Mouse (Mus musculus): ENCODE results near the gene Polh. TPM values are rescaled to one million over a fixed set of nuclear protein-coding genes. Genes with fewer than 3 reads are reported as not detected.
A peak's percentile ranks its signal among the peaks of the same experiment; 100 is the strongest.

The Polh gene
- 10.3 and 13.6 TPM in 2 replicates for polyA plus RNA-seq (2014; fragmentation: Nextera tagmentation; extraction: Ambion mirVana)

DNA sequence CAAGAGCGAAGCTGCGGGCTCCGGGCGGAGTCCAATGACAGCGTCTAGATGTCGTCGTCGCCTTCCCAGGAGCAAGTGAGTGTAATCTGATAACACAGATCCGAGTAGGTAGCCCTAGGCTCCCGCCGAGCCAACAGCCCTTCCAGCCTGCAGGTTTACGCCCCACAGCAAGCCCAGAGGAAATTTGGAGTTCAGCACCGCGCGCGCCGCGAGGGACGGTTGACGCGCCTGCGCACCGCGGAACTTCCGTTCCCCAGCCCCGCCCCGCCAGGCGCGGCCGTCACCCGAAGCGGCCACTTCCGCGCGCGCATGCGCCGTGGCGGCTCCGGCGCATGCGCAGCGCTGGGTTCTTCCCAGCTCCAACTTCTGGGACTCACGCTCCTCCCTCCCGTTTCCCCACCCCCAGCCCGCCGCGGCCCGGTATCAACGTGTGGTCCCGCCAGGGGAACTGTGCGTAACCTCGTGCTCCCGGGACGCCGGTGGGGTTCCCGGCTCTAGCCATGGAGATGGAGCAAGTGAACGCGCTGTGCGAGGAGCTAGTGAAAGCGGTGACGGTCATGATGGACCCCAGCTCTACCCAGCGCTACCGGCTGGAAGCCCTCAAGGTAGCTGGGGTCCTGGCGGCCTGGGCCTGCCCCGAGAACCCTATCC lies at the start of gene Polh, which contains the start of gene Xpo5:
Gene Polh (minus strand): TSS at position 225 of the 651 bp plus-strand sequence.
Gene Xpo5 (plus strand): TSS at position 362 of the 651 bp plus-strand sequence.
- ATAC-seq (ENCODE audit: insufficient number of reproducible peaks, low FRiP score, low TSS enrichment, low read depth), result peak; percentile 92
- Histone ChIP-seq H3K27me3 (ENCODE audit: control insufficient read depth, insufficient read depth, low read length) (no peaks in the 10 kb centered on the region), H3K4me3 (ENCODE audit: low read depth, low read length) (peak within 1 kb of the TSS; percentile 59), H3K4me2 (ENCODE audit: low read depth, severe bottlenecking) (peak within 1 kb of the TSS; percentile 71), H3K9ac (ENCODE audit: low read length) (peak within 1 kb of the TSS; percentile 76), H3K4me1 (ENCODE audit: control insufficient read depth, insufficient read depth, low read length) (peaks cover 12% of the 10 kb centered on the region), H3K36me3 (ENCODE audit: control insufficient read depth, insufficient read depth, low read length) (peaks cover 11% of the 10 kb centered on the region), H3K9me3 (ENCODE audit: control insufficient read depth, low read length) (no peaks in the 10 kb centered on the region), H3K27ac (replicated peaks; ENCODE audit: low read depth, low read length) (peak within 1 kb of the TSS; percentile 68; the same call in 1 of the 2 replicates)
- 0% methylated on average over 66 of the region's 66 CpGs for WGBS
- peak; percentile 94 for DNase-seq (ENCODE audit: low spot score)

DNA sequence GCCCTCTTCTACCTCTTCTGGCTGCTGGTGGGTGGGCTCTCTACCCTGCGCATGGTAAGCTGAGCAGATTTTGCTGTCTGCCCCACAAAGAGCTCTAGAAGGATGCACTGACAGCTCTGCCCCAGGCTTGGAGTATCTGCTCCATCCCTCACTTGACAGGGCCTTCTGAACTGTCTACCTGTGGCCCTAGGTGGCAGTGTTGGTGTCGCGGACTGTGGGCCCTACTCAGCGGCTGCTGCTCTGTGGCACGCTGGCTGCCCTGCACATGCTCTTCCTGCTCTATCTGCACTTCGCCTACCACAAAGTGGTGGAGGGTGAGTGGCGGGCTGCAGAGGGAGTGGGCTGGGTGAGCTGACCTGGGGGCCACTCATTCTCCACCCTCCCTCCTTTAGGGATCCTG lies 48.7 kb upstream of the Polh start:
- no peak overlapping the region for H3K4me3 ChIP-seq (ENCODE audit: low read depth, low read length)
- no peak for ATAC-seq (ENCODE audit: insufficient number of reproducible peaks, low FRiP score, low TSS enrichment, low read depth)
- DNase-seq (ENCODE audit: low spot score), result no peak
- no peak overlapping the region for H3K27ac ChIP-seq (replicated peaks; ENCODE audit: low read depth, low read length)
- peaks cover 12% of the 10 kb centered on the region for H3K4me1 ChIP-seq (ENCODE audit: control insufficient read depth, insufficient read depth, low read length)
- H3K27me3 ChIP-seq (ENCODE audit: control insufficient read depth, insufficient read depth, low read length), result peaks cover 14% of the 10 kb centered on the region
- peaks cover 22% of the 10 kb centered on the region for H3K36me3 ChIP-seq (ENCODE audit: control insufficient read depth, insufficient read depth, low read length)
- whole genome bisulfite sequencing, result 84% methylated on average over 7 of the region's 7 CpGs
- H3K9ac ChIP-seq (ENCODE audit: low read length), result no peak overlapping the region
- H3K9me3 ChIP-seq (ENCODE audit: control insufficient read depth, low read length), result no peaks in the 10 kb centered on the region
- no peak overlapping the region for H3K4me2 ChIP-seq (ENCODE audit: low read depth, severe bottlenecking)

DNA sequence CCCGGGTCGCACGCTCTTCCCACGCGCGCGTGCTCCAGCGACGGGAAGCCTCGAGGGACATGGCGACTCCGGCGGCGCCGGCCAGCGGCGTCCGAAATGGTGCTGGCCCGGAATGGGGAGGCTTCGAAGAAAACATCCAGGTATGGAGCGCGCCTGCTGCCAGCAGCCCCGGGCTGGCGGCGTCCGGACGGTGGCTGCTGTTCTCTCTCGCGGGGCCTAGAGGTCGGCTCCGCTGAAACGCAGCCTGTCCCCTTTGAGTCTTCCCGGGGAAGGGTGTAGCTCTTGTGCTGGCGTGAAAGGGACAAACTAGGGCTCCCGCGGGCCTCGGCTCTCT lies 45.7 kb upstream of the Polh start:
- no peaks in the 10 kb centered on the region for H3K27me3 ChIP-seq (ENCODE audit: control insufficient read depth, insufficient read depth, low read length)
- ATAC-seq (ENCODE audit: insufficient number of reproducible peaks, low FRiP score, low TSS enrichment, low read depth), result no peak; the same call in 1 of the 2 replicates

DNA sequence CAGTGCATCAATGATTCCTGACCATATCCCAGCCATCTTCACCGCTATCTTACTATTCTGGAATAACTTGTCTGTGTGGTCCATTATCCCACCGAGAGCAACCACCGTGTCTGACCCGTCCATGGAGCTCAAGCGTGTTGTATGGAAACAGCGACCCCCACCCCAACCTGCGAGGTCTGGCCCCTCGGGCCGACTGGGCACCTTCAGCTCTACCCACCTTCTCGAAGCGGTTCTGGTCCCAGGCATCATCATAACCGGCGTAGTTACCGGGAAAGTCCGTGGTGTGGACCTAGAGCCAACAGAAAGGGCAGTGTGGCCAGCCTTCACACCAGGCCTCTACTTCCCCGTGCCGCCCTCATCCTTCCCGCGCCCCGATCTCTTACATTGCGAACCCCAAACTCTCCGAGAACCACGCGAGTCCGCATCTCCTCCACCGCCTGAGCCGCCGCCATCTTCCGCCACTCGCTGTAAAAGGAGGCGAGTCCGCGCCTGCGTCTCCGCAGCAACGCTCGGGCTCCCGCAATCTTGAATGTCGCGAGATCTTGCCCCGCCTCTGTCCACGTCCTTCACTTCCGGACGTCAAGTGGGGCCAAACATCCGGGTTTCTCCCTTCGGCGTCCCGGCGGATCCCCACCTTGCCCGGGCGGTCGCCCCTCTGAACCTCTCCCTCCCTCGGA lies 45.2 kb upstream of the Polh start, which contains the start of the genes Polr1c and Yipf3:
Gene Polr1c (minus strand): TSS at position 543 of the 677 bp plus-strand sequence.
Gene Yipf3 (plus strand): TSS at position 569 of the 677 bp plus-strand sequence.
- H3K27ac ChIP-seq (replicated peaks; ENCODE audit: low read depth, low read length), result no peak within 1 kb of the TSS
- peak within 1 kb of the TSS; percentile 78 for H3K4me2 ChIP-seq (ENCODE audit: low read depth, severe bottlenecking)
- peak within 1 kb of the TSS; percentile 93 for H3K4me3 ChIP-seq (ENCODE audit: low read depth, low read length)
- no peaks in the 10 kb centered on the region for H3K9me3 ChIP-seq (ENCODE audit: control insufficient read depth, low read length)
- WGBS, result under 1% methylated on average over 53 of the region's 53 CpGs
- no peaks in the 10 kb centered on the region for H3K27me3 ChIP-seq (ENCODE audit: control insufficient read depth, insufficient read depth, low read length)
- H3K36me3 ChIP-seq (ENCODE audit: control insufficient read depth, insufficient read depth, low read length), result peaks cover 46% of the 10 kb centered on the region
- H3K9ac ChIP-seq (ENCODE audit: low read length), result peak within 1 kb of the TSS; percentile 89
- peaks cover 8% of the 10 kb centered on the region for H3K4me1 ChIP-seq (ENCODE audit: control insufficient read depth, insufficient read depth, low read length)
- DNase-seq (ENCODE audit: low spot score) (peak; percentile 97), ATAC-seq (ENCODE audit: insufficient number of reproducible peaks, low FRiP score, low TSS enrichment, low read depth) (peak; percentile 90)

More for the DNA sequence above, 45.7 kb upstream of the Polh start:
- H3K9me3 ChIP-seq (ENCODE audit: control insufficient read depth, low read length), result no peaks in the 10 kb centered on the region
- WGBS, result 1% methylated on average over 37 of the region's 37 CpGs
- peaks cover 8% of the 10 kb centered on the region for H3K4me1 ChIP-seq (ENCODE audit: control insufficient read depth, insufficient read depth, low read length)
- peak overlapping the region; percentile 89 for H3K9ac ChIP-seq (ENCODE audit: low read length)
- no peak overlapping the region for H3K27ac ChIP-seq (replicated peaks; ENCODE audit: low read depth, low read length)
- peaks cover 44% of the 10 kb centered on the region for H3K36me3 ChIP-seq (ENCODE audit: control insufficient read depth, insufficient read depth, low read length)
- H3K4me2 ChIP-seq (ENCODE audit: low read depth, severe bottlenecking), result peak overlapping the region; percentile 78
- DNase-seq (ENCODE audit: low spot score), result no peak
- peak overlapping the region; percentile 93 for H3K4me3 ChIP-seq (ENCODE audit: low read depth, low read length)

DNA sequence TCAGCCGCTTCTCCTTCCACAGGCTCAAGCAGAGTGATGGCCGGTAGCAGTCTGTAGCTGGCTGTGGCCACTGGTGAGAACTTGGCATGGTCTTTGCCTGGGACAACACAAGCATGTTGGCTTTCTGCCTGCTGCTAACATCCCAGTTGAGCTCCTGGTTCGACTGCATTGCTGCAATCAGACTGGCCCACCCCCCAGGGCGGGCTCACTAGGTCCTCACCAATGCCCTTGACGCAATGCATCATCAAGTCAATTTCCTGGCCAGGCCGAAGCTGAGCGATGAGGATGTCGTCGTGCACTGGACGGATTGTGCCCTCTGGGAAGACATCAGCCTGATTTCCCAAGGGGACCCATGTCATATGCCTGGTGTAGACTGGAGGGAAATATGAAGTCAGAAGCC lies 42.1 kb upstream of the Polh start:
- H3K9me3 ChIP-seq (ENCODE audit: control insufficient read depth, low read length), result no peaks in the 10 kb centered on the region; the same call in 1 of the 2 replicates
- H3K27me3 ChIP-seq (ENCODE audit: control insufficient read depth, insufficient read depth, low read length), result no peaks in the 10 kb centered on the region
- H3K4me2 ChIP-seq (ENCODE audit: low read depth, severe bottlenecking), result no peak overlapping the region
- DNase-seq (ENCODE audit: low spot score) (no peak), ATAC-seq (ENCODE audit: insufficient number of reproducible peaks, low FRiP score, low TSS enrichment, low read depth) (no peak)
- no peak overlapping the region for H3K4me3 ChIP-seq (ENCODE audit: low read depth, low read length)
- H3K27ac ChIP-seq (replicated peaks; ENCODE audit: low read depth, low read length), result no peak overlapping the region
- H3K9ac ChIP-seq (ENCODE audit: low read length), result no peak overlapping the region
- peaks cover 54% of the 10 kb centered on the region for H3K36me3 ChIP-seq (ENCODE audit: control insufficient read depth, insufficient read depth, low read length)
- peaks cover 8% of the 10 kb centered on the region for H3K4me1 ChIP-seq (ENCODE audit: control insufficient read depth, insufficient read depth, low read length)
- WGBS, result 82% methylated on average over 10 of the region's 10 CpGs

DNA sequence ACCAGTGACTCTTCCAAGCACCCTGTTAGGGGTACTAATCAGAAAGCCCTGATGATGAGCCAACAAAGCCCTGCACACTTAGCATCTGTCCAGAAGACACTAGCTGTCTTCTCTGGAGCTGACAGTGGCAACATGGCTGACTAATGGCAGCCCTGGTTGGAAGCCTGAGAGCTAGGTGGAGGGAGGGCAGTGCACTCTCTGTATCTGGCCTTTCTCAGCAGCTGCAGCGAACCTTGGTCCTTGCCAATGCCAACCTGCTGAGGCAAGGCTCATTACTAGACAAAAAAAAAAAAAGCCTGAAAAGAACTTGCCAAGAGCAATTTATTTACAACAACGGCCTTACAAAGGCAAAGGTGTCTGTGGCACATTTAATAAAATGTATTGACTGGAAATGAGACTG lies 41.2 kb upstream of the Polh start:
- H3K27me3 ChIP-seq (ENCODE audit: control insufficient read depth, insufficient read depth, low read length), result no peaks in the 10 kb centered on the region
- H3K4me1 ChIP-seq (ENCODE audit: control insufficient read depth, insufficient read depth, low read length), result peaks cover 5% of the 10 kb centered on the region
- WGBS, result 80% methylated on average over 2 of the region's 2 CpGs
- H3K36me3 ChIP-seq (ENCODE audit: control insufficient read depth, insufficient read depth, low read length), result peaks cover 58% of the 10 kb centered on the region
- H3K4me3 ChIP-seq (ENCODE audit: low read depth, low read length), result no peak overlapping the region
- H3K9me3 ChIP-seq (ENCODE audit: control insufficient read depth, low read length), result no peaks in the 10 kb centered on the region; the same call in 1 of the 2 replicates
- no peak for DNase-seq (ENCODE audit: low spot score)
- no peak overlapping the region for H3K4me2 ChIP-seq (ENCODE audit: low read depth, severe bottlenecking)
- no peak overlapping the region for H3K9ac ChIP-seq (ENCODE audit: low read length)
- ATAC-seq (ENCODE audit: insufficient number of reproducible peaks, low FRiP score, low TSS enrichment, low read depth), result no peak
- no peak overlapping the region for H3K27ac ChIP-seq (replicated peaks; ENCODE audit: low read depth, low read length)

DNA sequence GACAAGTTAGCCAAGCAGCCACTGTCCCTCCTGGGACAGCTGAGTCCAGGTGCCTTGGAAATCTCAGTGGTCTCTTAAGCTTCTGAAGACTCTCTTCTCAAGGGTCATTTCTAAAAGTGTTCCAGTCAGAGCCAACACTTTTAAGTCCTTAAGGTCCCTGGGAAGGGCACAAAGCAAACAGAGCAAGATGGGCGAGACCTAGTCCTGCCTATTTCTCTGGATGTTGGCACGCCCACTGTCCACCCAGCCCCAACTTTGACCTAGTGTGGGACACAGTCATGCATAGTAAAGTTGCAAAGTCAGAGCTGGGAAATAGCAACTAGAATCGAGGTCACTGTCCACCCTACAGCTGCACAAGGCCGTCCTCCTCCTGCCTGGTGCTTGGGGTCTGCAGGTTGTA lies 40.5 kb upstream of the Polh start:
- no peak overlapping the region for H3K4me2 ChIP-seq (ENCODE audit: low read depth, severe bottlenecking)
- no peak overlapping the region for H3K27ac ChIP-seq (replicated peaks; ENCODE audit: low read depth, low read length)
- H3K4me1 ChIP-seq (ENCODE audit: control insufficient read depth, insufficient read depth, low read length), result peaks cover 5% of the 10 kb centered on the region; the same call in 1 of the 2 replicates
- ATAC-seq (ENCODE audit: insufficient number of reproducible peaks, low FRiP score, low TSS enrichment, low read depth) (no peak), DNase-seq (ENCODE audit: low spot score) (no peak)
- no peaks in the 10 kb centered on the region; the same call in 1 of the 2 replicates for H3K9me3 ChIP-seq (ENCODE audit: control insufficient read depth, low read length)
- WGBS, result 85% methylated on average over 4 of the region's 4 CpGs
- no peak overlapping the region for H3K4me3 ChIP-seq (ENCODE audit: low read depth, low read length)
- H3K27me3 ChIP-seq (ENCODE audit: control insufficient read depth, insufficient read depth, low read length), result no peaks in the 10 kb centered on the region
- peaks cover 62% of the 10 kb centered on the region for H3K36me3 ChIP-seq (ENCODE audit: control insufficient read depth, insufficient read depth, low read length)
- no peak overlapping the region for H3K9ac ChIP-seq (ENCODE audit: low read length)

DNA sequence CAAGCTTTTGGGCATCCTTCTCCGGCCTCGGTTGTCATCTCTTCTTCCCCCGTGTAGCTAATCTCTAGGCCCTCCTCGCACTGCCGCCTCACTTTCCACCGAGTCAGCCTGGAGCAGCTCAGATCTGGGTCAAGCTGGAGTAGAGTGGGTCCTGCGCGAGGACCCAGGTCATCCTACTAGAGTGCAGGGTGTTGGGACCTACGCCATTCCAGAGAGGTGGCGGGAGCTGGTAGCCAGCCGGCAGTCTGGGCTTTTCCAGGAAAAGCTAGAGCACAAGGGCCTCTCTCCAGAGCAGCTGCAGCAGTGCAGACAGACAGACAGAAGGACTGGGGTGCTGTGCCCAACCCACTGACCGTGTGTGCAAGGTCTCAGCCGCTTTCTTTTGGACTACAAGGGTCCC lies 39.8 kb upstream of the Polh start:
- no peak overlapping the region for H3K9ac ChIP-seq (ENCODE audit: low read length)
- no peak overlapping the region for H3K4me3 ChIP-seq (ENCODE audit: low read depth, low read length)
- ATAC-seq (ENCODE audit: insufficient number of reproducible peaks, low FRiP score, low TSS enrichment, low read depth) (no peak), DNase-seq (ENCODE audit: low spot score) (no peak)
- H3K27me3 ChIP-seq (ENCODE audit: control insufficient read depth, insufficient read depth, low read length), result no peaks in the 10 kb centered on the region
- H3K36me3 ChIP-seq (ENCODE audit: control insufficient read depth, insufficient read depth, low read length), result peaks cover 65% of the 10 kb centered on the region
- H3K4me2 ChIP-seq (ENCODE audit: low read depth, severe bottlenecking), result no peak overlapping the region
- H3K4me1 ChIP-seq (ENCODE audit: control insufficient read depth, insufficient read depth, low read length), result peaks cover 5% of the 10 kb centered on the region; the same call in 1 of the 2 replicates
- no peaks in the 10 kb centered on the region; the same call in 1 of the 2 replicates for H3K9me3 ChIP-seq (ENCODE audit: control insufficient read depth, low read length)
- no peak overlapping the region for H3K27ac ChIP-seq (replicated peaks; ENCODE audit: low read depth, low read length)
- WGBS, result 91% methylated on average over 13 of the region's 13 CpGs
